Mouse (Mus musculus) kidney, postnatal 10 days (tissue): ENCODE measurements around the gene Clrn1.
"Not testable (repeated sequence)": the region's sequence is repeated elsewhere in the genome, so short reads cannot be mapped to it uniquely, and the experiment has no call there.

Experiments
- DNase-seq: peaks from one replicate; pipeline ENCODE4 v3.0.0; 2021; ENCODE audit warnings: mixed read lengths

Gene Clrn1

GRCm38 (mm10) chr3:58884801-58885573 is at the start of gene Clrn1:
TSS of gene Clrn1 (minus strand) at chr3:58885340.
- no peak for DNase-seq

GRCm38 (mm10) chr3:58924027-58924426 is 38.9 kb upstream of the Clrn1 start:
- DNase-seq = no peak

GRCm38 (mm10) chr3:58923140-58923539 is 38.0 kb upstream of the Clrn1 start:
- DNase-seq = no peak

DNA sequence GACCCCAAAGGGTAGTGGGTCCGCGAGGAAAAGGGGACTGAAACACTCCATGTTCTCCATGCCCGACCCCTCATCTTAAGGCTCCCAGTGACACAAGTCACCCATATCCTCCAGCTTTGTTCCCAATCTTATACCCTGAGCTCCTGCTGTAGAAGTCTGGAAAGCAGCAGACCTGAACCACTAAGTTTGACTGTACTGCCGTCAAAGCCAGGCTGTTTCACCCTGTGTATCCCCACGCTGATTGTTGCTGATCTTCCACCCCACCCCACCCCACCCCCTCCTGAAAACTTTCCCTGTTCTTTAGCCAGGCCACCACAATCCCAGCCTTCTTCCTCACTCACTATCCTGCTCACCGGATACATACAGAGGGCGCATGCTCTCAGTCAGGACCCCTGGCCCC is 37.5 kb upstream of the Clrn1 start:
- no peak for DNase-seq

GRCm38 (mm10) chr3:58921316-58921715 is 36.2 kb upstream of the Clrn1 start:
- DNase-seq = no peak

DNA sequence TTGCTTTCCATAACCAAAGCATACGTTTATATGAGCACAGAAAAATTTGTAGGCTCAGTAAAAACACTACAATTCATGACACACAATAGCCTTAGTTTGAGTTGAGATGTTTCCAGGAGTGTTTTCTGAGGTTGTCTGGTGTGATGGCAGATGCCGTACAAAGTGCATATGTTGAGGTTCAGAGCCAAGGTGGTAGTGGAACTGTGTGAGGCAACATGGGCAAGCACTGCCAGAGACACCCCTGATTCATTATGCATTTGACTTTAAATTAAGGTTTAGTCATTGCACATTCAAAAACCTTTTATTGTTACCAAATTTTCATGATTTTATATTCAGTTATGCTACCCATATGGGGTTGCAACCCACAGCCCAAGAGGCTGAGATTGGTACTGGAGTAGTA is 19.5 kb upstream of the Clrn1 start:
- no peak for DNase-seq

DNA sequence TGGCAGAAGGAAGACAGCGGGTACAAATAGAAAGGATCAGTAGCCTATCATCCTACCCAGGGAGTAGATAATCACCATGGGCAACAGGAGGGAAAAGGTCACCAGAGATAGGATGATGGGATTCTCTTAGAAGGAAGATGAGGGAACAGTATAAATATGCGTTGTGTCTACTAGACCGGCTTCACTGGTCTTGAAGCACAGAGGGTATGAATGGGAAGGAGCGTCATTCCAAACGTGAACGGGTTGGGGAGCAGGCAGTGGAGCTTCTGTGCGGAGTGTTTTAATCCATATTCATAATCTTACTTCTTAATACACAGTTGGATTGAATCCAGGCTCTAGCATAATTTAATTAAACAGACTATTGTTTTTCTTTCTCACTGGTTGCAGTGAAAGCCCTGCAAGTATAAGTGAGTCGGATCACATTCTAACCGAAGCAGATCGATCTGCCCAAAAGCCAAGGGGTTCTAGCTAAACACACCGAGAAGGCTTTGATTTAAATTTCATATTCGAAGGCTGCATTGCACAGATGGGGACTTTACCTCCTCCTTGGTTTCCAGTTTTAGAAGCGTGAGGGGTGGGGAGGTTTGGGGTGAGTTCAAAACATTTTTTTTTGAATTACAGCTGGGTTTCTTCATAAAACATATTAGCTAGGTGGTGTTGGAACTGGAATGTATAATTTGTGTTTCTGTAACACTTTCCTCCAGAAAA is 17.1 kb upstream of the Clrn1 start:
- DNase-seq = no peak

DNA sequence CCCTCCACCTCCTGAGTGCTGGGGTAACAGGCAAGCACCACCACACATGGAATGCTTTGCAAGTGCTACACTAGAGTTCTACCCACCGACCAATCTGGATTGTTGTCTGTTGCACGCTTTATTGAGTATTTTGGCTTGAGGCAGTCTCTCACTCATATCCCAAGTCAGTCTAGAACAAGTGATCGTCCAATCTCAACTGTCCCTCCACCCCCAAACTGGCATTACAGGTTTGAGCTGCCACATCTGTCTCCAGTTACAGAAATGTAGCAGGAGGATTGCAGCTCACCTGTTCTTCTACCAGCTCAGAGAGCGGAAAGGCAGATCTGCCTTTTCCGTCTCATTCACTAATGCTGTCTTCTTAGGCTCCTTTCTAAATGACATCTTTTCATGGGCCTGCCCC is 10.0 kb upstream of the Clrn1 start:
- DNase-seq = no peak

GRCm38 (mm10) chr3:58894529-58894928 is 9.4 kb upstream of the Clrn1 start:
- DNase-seq = no peak

DNA sequence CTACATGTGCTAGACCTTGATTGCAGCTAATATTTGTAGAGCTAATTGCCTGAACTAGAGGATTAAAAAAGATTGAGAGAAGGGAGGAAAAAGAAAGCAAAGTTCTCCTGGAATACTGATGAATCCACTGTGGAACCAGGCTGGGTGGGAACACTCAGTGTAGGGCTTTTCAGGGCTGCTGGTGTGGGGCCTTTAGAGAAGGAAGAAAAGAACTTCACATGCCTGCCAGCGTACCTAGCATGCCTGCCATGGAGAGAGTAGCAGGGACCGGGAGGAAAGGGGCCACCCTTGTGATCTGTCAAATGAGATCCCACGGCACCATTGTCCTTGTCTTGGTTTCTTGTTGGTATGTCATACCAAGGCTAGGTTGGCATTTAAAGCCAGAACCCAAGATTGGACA is 4.5 kb upstream of the Clrn1 start:
- no peak for DNase-seq

GRCm38 (mm10) chr3:58888131-58888715 is 3.1 kb upstream of the Clrn1 start:
- DNase-seq = no peak

DNA sequence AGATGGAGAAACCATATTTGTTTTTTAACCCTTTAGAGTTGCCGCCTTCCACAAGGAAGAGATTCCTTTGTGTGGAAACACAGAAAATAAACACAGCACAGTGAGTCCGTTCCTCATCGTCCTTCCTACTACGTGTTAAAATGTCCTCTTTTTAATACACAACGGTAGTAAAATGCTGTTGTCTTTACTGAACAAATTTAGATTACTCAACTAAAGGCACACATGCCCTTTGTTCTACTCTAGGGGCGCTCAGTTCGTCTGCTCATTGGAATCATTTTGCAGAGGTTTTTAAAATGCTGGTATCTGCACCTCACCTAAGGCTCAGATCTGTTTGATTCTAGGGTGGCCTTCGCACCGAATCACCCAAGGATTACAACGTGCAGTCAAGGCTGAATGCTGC is 2.6 kb upstream of the Clrn1 start:
- no peak for DNase-seq

DNA sequence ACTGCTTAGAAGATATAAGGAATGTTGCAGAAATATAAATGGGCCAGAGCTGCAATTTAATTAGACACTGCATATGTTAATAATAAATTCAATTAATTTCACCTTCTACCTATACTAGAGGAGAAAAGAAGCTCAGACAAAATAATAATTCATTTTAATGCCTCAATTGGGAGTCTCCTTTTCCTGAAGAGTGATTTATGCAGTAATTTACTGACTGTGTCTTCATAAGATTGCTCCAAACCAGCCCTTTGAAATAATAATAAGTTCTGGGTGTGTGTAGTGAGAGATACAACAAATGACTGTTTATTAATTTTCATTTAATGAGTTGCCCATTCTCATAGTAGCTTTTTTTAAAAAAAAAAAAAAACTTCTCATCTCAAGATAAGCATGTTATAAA is 1.6 kb downstream of the Clrn1 start:
- DNase-seq = no peak

GRCm38 (mm10) chr3:58882878-58883510 is 2.1 kb downstream of the Clrn1 start:
- no peak for DNase-seq

DNA sequence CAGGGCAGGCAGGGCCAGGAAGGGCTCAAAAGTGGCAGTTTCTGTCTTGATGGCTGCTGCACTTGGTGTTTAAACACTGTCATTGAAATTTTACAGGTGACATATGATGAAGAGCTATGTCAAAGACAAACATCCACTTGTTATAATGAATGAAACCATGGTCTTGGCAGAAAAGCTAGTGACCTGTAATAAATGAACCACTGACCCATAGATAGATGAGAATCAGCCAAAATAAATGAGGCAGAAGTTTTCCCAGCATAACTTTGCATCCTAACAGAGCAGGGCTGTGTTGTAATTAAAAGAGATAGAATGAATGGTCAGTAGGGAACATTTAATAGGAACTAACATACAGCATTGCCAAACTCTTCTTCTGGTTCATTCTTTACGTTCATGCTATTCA is 4.1 kb downstream of the Clrn1 start:
- DNase-seq = no peak

- DNase-seq = no peak
Observed at GRCm38 (mm10) chr3:58880181-58880580, 5.0 kb downstream of the Clrn1 start.

DNA sequence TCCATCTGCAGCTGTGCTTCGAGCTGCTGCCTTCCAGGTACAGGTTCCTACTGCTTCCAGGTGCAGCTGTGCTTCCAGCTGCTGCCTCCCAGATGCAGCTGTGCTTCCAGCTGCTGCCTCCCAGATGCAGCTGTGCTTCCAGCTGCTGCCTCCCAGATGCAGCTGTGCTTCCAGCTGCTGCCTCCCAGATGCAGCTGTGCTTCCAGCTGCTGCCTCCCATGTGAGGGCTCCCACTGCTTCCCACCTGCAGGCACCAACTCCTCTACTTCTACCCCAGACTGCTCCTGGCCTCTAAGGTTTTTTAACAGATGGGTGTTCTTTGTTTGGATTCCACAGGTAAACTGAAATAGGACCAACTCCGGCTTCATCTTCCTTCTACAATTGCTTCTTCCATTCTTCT is 13.3 kb downstream of the Clrn1 start:
- DNase-seq = not testable (repeated sequence)

DNA sequence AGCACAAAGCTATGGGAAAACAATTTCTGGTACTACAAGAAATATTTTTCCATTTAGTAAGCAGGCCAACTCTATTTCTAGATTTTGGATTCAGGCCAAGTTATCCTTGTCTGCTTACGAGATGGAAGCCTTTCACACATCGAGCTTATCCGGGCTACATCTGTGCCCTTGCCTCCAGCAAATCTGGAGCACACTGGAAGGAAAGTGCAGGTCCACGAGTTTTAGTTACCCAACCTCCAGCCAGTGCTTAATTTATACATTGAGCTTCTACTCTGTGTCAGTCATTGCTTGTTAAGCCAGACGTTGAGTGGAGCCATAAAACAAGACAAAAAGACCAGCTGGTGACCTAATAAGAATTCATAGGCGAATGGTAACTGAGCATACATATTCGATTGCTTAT is 19.4 kb downstream of the Clrn1 start:
- DNase-seq = no peak

- DNase-seq = no peak
Observed at GRCm38 (mm10) chr3:58862976-58863375, 22.2 kb downstream of the Clrn1 start.

DNA sequence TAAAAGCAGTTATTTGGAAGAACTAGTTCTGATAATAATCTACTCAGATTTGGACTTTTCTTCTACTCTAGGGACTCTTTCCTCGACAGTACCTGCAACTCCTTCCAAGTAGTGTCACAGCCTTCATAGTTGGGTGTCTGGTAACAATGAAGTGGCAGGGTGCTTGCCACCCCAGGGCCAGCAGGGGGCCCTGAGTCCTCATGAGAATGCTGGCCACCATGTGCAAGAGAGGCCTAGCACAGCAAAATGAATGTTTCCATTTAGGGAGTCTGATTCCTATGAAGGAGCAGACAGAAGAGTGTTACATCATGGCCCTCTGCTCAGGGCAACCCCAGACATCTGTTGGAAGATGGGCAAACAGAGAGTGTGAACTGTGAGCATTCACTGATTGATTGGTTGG is 41.7 kb downstream of the Clrn1 start:
- no peak for DNase-seq

DNA sequence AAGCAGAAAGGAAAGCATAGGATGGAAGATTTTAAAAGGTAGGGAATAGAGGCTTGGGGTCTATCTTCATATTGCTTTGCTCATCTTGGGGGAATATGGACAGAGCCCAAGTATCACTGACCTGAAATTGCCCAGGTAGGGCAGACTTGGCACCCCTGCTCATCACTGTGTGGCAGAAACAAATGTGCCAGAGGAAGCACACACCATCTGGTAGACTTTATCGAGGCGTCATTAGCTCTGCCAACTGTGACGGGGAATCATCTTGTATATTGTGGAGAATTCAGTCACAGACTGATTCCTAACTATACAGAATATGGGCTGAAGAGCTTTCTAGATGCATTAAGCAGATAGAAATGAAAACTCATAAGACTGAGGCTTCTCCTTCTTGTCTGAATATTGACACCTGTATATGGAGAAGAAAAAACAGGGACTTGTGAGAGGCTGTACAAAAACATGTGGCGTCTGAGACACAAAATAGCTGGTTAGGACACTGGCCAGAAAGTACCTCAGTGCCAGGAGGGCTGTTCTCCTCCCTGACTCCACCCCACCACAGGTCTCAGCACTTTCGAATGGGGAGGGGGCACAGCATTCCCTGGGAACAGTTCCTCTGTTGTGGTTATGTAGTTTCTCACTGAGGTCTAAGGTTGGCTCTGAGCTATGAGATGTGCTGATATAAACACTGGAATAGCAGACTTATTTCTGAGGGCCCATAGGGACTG is 51.5 kb downstream of the Clrn1 start:
- no peak for DNase-seq

DNA sequence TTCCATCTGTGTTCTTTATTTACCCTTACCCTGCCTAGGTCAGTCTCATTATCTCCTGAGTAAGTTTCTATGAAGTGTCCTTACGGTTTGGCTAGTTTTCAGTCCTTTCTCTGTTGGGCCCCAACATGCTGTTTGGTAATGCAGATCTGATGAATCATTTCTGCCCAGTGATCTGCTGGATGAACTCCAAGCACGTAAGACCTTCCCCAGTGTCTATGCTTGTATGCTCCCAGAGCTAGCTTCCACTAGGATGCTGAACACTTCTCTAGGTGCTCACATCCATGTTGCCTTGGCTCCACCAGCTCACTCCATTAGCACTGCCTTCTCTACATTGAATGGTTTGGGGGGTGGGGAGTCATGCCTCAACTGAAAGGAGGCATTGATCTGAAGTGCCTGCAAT is 52.3 kb downstream of the Clrn1 start:
- no peak for DNase-seq

DNA sequence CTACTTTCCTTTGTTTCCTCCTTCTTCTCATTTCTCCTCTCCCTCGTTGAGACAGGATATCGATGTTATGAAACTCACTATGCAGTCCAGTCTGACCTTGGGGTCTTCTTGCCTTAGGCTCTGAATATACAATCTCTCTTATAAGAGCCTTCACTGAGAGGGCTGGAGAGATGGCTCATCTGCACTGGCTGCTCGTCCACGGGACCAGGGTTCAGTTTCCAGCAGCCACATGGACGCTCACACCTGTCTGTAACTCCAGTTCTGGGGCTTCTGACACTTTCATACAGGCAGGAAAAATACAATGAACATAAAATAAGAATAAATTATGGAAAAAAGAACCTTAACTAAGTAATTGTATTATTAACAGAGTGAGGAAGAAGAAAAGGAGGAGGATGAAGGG is 53.6 kb downstream of the Clrn1 start:
- DNase-seq = no peak
